Mouse (Mus musculus) CD4-positive helper T cell, adult 2 months (primary cell): ENCODE results near the gene Nop14.
"Not testable (repeated sequence)": the region's sequence is repeated elsewhere in the genome, so short reads cannot be mapped to it uniquely, and the experiment has no call there.

Experiments
- DNase-seq: peaks from one replicate; pipeline ENCODE4 v3.0.0-alpha.2; 2012; ENCODE audit warnings: low read depth, missing footprints, low spot score

The Nop14 gene

GRCm38 (mm10) chr5:34632996-34633395, 27.0 kb downstream of the Nop14 start:
- DNase-seq = no peak

- DNase-seq = no peak
Measured at GRCm38 (mm10) chr5:34609966-34610365, 50.0 kb downstream of the Nop14 start.

GRCm38 (mm10) chr5:34608226-34608625, 51.7 kb downstream of the Nop14 start:
- DNase-seq = no peak

GRCm38 (mm10) chr5:34607100-34607880, 52.7 kb downstream of the Nop14 start:
- DNase-seq = no peak

GRCm38 (mm10) chr5:34604576-34604975, 55.4 kb downstream of the Nop14 start:
- no peak for DNase-seq

- no peak for DNase-seq
Measured at GRCm38 (mm10) chr5:34593202-34593727, 66.7 kb downstream of the Nop14 start.

GRCm38 (mm10) chr5:34592666-34593065, 67.3 kb downstream of the Nop14 start:
- no peak for DNase-seq

- not testable (repeated sequence) for DNase-seq
Measured at GRCm38 (mm10) chr5:34592224-34592623, 67.7 kb downstream of the Nop14 start.

- DNase-seq = no peak
Measured at GRCm38 (mm10) chr5:34591388-34592004, 68.5 kb downstream of the Nop14 start.

GRCm38 (mm10) chr5:34590702-34591101, 69.2 kb downstream of the Nop14 start:
- DNase-seq = no peak

- no peak for DNase-seq
Measured at GRCm38 (mm10) chr5:34590059-34590458, 69.9 kb downstream of the Nop14 start.
